Mouse (Mus musculus): ENCODE data around the gene Tspan9. TPM values are rescaled to one million over a fixed set of nuclear protein-coding genes. Genes with fewer than 3 reads are reported as not detected.
A peak's percentile ranks its signal among the peaks of the same experiment; 100 is the strongest.

Tspan9 gene
- polyA plus RNA-seq, 1 experiment from 2014 or later, result 177 TPM

DNA sequence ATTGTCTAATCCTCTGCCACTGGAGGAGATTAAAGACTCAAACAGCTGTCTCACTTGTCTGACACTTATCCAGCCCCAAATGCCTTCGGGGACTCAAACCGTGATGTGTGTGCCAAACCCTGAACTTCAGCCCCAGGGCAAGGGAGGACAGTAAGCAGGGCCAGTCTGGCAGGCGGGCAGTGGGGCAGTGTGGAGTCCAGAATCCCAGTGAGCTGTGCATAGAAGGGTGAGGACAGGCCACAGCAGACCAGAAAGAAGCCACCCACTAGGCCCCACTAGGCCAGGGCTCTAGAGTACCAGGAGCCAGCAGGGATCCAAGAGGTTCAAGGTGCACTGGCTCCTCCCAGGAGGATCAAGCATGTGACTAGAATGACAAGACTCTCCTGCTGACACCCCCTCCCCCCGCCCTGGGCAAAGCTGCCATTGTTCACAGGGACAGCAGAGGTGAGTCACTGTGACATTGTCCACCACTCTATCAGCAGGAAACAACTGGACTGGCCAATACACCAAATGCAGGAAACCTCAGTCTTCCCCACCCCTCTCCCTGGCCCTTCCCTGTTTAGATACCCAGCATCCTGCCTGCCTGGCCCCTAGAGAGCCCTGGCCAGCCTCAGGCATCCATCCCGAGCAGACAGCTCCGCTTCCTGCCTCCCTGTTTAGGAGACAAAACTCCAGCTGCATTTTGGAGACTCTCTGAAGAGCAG, 40.9 kb downstream of the Tspan9 start:
- no peak overlapping the region for H3K4me2 ChIP-seq (ENCODE audit: low read depth, low read length)
- no peaks in the 10 kb centered on the region for H3K9me3 ChIP-seq (replicated peaks; ENCODE audit: control insufficient read depth, low read length)
- H3K27me3 ChIP-seq (ENCODE audit: control insufficient read depth, insufficient read depth, low read length), result no peaks in the 10 kb centered on the region
- no peak overlapping the region for H3K4me3 ChIP-seq (replicated peaks; ENCODE audit: low read length)
- H3K4me1 ChIP-seq (ENCODE audit: control insufficient read depth, insufficient read depth, low read length), result peaks cover 42% of the 10 kb centered on the region
- H3K9ac ChIP-seq (ENCODE audit: low read length), result 0 out of 2 replicates have a peak overlapping the region, but pooled peaks have one; percentile 46
- H3K27ac ChIP-seq (ENCODE audit: low read length), result peak overlapping the region; percentile 60
- ATAC-seq (ENCODE audit: insufficient read depth, low FRiP score), result peak; percentile 33; the same call in 1 of the 2 replicates
- no peaks in the 10 kb centered on the region for H3K36me3 ChIP-seq (ENCODE audit: control insufficient read depth, insufficient read depth, low read length)
- 43% methylated on average over 6 of the region's 6 CpGs for WGBS

DNA sequence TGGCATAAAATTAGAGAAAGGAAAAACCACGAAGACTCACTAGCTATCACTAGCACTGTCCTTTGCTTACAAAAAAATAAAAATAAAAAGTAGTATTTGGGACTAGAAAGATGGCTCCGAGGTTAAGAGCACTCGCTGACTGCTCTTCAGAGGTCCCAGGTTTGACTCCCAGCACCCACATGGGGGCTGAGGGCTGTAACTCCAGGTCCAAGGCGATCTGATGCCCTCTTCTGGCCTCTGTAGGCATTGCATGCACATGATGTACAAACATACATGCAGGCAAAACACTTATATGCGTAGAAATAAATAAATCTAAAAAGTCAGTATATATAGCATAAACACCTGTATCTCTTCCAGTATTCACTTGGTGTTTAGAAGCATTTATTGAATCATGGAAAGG, 43.5 kb downstream of the Tspan9 start:
- H3K4me3 ChIP-seq (replicated peaks; ENCODE audit: low read length), result no peak overlapping the region
- H3K36me3 ChIP-seq (ENCODE audit: control insufficient read depth, insufficient read depth, low read length), result no peaks in the 10 kb centered on the region
- H3K27ac ChIP-seq (ENCODE audit: low read length), result peak overlapping the region; percentile 77
- H3K4me2 ChIP-seq (ENCODE audit: low read depth, low read length), result no peak overlapping the region
- ATAC-seq (ENCODE audit: insufficient read depth, low FRiP score), result no peak
- peaks cover 23% of the 10 kb centered on the region for H3K4me1 ChIP-seq (ENCODE audit: control insufficient read depth, insufficient read depth, low read length)
- no peak overlapping the region for H3K9ac ChIP-seq (ENCODE audit: low read length)
- H3K27me3 ChIP-seq (ENCODE audit: control insufficient read depth, insufficient read depth, low read length), result no peaks in the 10 kb centered on the region
- 74% methylated on average over 5 of the region's 5 CpGs for WGBS
- no peaks in the 10 kb centered on the region for H3K9me3 ChIP-seq (replicated peaks; ENCODE audit: control insufficient read depth, low read length)

- Histone ChIP-seq H3K9me3 (replicated peaks; ENCODE audit: control insufficient read depth, low read length) (no peaks in the 10 kb centered on the region), H3K27ac (ENCODE audit: low read length) (peak overlapping the region; percentile 77), H3K4me1 (ENCODE audit: control insufficient read depth, insufficient read depth, low read length) (peaks cover 17% of the 10 kb centered on the region)
These were observed 44.2 kb downstream of the Tspan9 start for GRCm38 (mm10) chr6:128099190-128099589.

GRCm38 (mm10) chr6:128096521-128096920, 46.9 kb downstream of the Tspan9 start:
- Histone ChIP-seq H3K9me3 (replicated peaks; ENCODE audit: control insufficient read depth, low read length) (no peaks in the 10 kb centered on the region), H3K36me3 (ENCODE audit: control insufficient read depth, insufficient read depth, low read length) (no peaks in the 10 kb centered on the region), H3K4me3 (replicated peaks; ENCODE audit: low read length) (no peak overlapping the region), H3K27ac (ENCODE audit: low read length) (no peak overlapping the region), H3K27me3 (ENCODE audit: control insufficient read depth, insufficient read depth, low read length) (no peaks in the 10 kb centered on the region), H3K4me1 (ENCODE audit: control insufficient read depth, insufficient read depth, low read length) (peaks cover 3% of the 10 kb centered on the region), H3K9ac (ENCODE audit: low read length) (no peak overlapping the region), H3K4me2 (ENCODE audit: low read depth, low read length) (no peak overlapping the region)
- 83% methylated on average over 7 of the region's 7 CpGs for WGBS
- ATAC-seq (ENCODE audit: insufficient read depth, low FRiP score), result no peak

More at GRCm38 (mm10) chr6:128099190-128099589, 44.2 kb downstream of the Tspan9 start:
- H3K27me3 ChIP-seq (ENCODE audit: control insufficient read depth, insufficient read depth, low read length), result no peaks in the 10 kb centered on the region
- H3K4me3 ChIP-seq (replicated peaks; ENCODE audit: low read length), result no peak overlapping the region
- no peaks in the 10 kb centered on the region for H3K36me3 ChIP-seq (ENCODE audit: control insufficient read depth, insufficient read depth, low read length)
- H3K4me2 ChIP-seq (ENCODE audit: low read depth, low read length), result no peak overlapping the region
- 38% methylated on average over 9 of the region's 9 CpGs for WGBS
- peak; percentile 54; the same call in 1 of the 2 replicates for ATAC-seq (ENCODE audit: insufficient read depth, low FRiP score)
- H3K9ac ChIP-seq (ENCODE audit: low read length), result 0 out of 2 replicates have a peak overlapping the region, but pooled peaks have one; percentile 3

DNA sequence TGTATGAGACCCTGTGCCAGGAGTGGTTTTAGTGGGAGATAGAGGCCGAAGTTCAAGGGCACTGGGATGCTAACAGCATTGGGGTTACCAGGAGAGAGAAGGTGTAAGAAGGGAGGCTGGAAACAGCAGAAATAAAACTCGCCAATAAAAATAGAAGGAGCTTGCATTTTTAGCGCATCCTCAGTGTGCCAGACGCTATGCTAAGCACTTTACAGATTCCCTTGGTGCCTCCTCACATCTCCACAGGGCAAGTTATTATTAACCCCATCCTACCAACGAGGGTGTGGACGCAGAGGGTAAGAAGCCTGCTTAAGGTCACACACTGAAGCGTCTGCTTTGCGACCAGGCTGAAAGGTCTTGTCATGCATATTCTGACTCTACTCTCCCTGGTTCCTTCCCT, 47.5 kb downstream of the Tspan9 start:
- Histone ChIP-seq H3K4me3 (replicated peaks; ENCODE audit: low read length) (no peak overlapping the region), H3K9ac (ENCODE audit: low read length) (no peak overlapping the region), H3K4me1 (ENCODE audit: control insufficient read depth, insufficient read depth, low read length) (peaks cover 8% of the 10 kb centered on the region), H3K27me3 (ENCODE audit: control insufficient read depth, insufficient read depth, low read length) (no peaks in the 10 kb centered on the region), H3K9me3 (replicated peaks; ENCODE audit: control insufficient read depth, low read length) (no peaks in the 10 kb centered on the region), H3K36me3 (ENCODE audit: control insufficient read depth, insufficient read depth, low read length) (no peaks in the 10 kb centered on the region), H3K27ac (ENCODE audit: low read length) (no peak overlapping the region), H3K4me2 (ENCODE audit: low read depth, low read length) (no peak overlapping the region)
- no peak for ATAC-seq (ENCODE audit: insufficient read depth, low FRiP score)
- 68% methylated on average over 8 of the region's 8 CpGs for WGBS

DNA sequence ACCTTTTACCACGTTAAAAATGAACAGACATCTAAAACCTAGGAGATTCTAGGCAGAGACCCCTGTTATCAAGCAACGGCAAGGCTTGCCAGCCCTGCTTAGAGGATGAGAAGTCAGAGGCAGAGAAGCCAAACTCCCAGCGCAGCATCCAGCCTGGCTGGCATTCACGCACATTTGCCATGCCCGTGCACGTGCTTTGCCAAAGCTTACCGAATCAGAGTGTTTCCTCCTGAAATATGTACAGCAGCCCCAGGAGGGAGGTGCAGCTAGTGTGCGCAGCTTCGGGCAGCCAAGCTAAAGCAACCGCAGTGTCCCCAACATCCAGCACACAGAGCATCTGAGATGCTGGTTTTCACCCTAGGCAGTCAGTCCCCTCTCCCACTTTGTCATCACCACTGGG, 48.3 kb downstream of the Tspan9 start:
- Histone ChIP-seq H3K9ac (ENCODE audit: low read length) (no peak overlapping the region), H3K27me3 (ENCODE audit: control insufficient read depth, insufficient read depth, low read length) (no peaks in the 10 kb centered on the region), H3K9me3 (replicated peaks; ENCODE audit: control insufficient read depth, low read length) (no peaks in the 10 kb centered on the region), H3K4me1 (ENCODE audit: control insufficient read depth, insufficient read depth, low read length) (peaks cover 14% of the 10 kb centered on the region), H3K36me3 (ENCODE audit: control insufficient read depth, insufficient read depth, low read length) (no peaks in the 10 kb centered on the region), H3K4me2 (ENCODE audit: low read depth, low read length) (no peak overlapping the region), H3K27ac (ENCODE audit: low read length) (no peak overlapping the region), H3K4me3 (replicated peaks; ENCODE audit: low read length) (no peak overlapping the region)
- 92% methylated on average over 10 of the region's 10 CpGs for WGBS
- no peak for ATAC-seq (ENCODE audit: insufficient read depth, low FRiP score)

GRCm38 (mm10) chr6:128093856-128094628, 49.4 kb downstream of the Tspan9 start:
- WGBS, result 79% methylated on average over 15 of the region's 15 CpGs
- Histone ChIP-seq H3K4me2 (ENCODE audit: low read depth, low read length) (no peak overlapping the region), H3K9ac (ENCODE audit: low read length) (no peak overlapping the region), H3K27me3 (ENCODE audit: control insufficient read depth, insufficient read depth, low read length) (no peaks in the 10 kb centered on the region), H3K4me1 (ENCODE audit: control insufficient read depth, insufficient read depth, low read length) (peaks cover 20% of the 10 kb centered on the region), H3K9me3 (replicated peaks; ENCODE audit: control insufficient read depth, low read length) (no peaks in the 10 kb centered on the region), H3K36me3 (ENCODE audit: control insufficient read depth, insufficient read depth, low read length) (no peaks in the 10 kb centered on the region), H3K4me3 (replicated peaks; ENCODE audit: low read length) (no peak overlapping the region), H3K27ac (ENCODE audit: low read length) (no peak overlapping the region)
- no peak for ATAC-seq (ENCODE audit: insufficient read depth, low FRiP score)

DNA sequence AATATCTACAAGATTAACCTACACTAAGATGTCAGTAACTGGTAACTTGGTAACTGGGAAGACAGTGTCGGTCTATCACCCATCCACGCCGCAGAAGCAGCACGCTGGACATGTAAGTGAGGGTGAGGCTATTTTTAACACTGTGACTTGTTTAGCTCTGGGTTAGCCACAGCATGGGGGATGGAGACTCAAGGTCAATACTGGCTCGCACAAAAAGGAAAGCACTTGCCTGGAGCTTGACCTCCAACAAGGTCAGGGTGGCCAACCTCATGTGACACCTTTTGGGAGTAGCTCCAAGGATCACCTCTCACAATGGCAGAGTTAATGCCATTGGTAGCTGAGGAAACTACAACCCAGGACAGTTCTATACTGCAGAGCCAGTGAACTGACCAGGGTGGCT, 50.8 kb downstream of the Tspan9 start:
- no peak overlapping the region for H3K4me3 ChIP-seq (replicated peaks; ENCODE audit: low read length)
- no peak for ATAC-seq (ENCODE audit: insufficient read depth, low FRiP score)
- H3K36me3 ChIP-seq (ENCODE audit: control insufficient read depth, insufficient read depth, low read length), result no peaks in the 10 kb centered on the region
- no peaks in the 10 kb centered on the region for H3K9me3 ChIP-seq (replicated peaks; ENCODE audit: control insufficient read depth, low read length)
- H3K27ac ChIP-seq (ENCODE audit: low read length), result no peak overlapping the region
- WGBS, result 81% methylated on average over 5 of the region's 5 CpGs
- no peaks in the 10 kb centered on the region for H3K27me3 ChIP-seq (ENCODE audit: control insufficient read depth, insufficient read depth, low read length)
- H3K4me2 ChIP-seq (ENCODE audit: low read depth, low read length), result no peak overlapping the region
- no peak overlapping the region for H3K9ac ChIP-seq (ENCODE audit: low read length)
- peaks cover 25% of the 10 kb centered on the region for H3K4me1 ChIP-seq (ENCODE audit: control insufficient read depth, insufficient read depth, low read length)

GRCm38 (mm10) chr6:128091833-128092166, 51.6 kb downstream of the Tspan9 start:
- WGBS, result 82% methylated on average over 4 of the region's 4 CpGs

More at GRCm38 (mm10) chr6:128091833-128092166, 51.6 kb downstream of the Tspan9 start:
- H3K9ac ChIP-seq (ENCODE audit: low read length), result no peak overlapping the region
- no peak overlapping the region for H3K4me3 ChIP-seq (replicated peaks; ENCODE audit: low read length)
- H3K4me1 ChIP-seq (ENCODE audit: control insufficient read depth, insufficient read depth, low read length), result peaks cover 25% of the 10 kb centered on the region
- no peak for ATAC-seq (ENCODE audit: insufficient read depth, low FRiP score)
- H3K27ac ChIP-seq (ENCODE audit: low read length), result no peak overlapping the region
- H3K4me2 ChIP-seq (ENCODE audit: low read depth, low read length), result no peak overlapping the region
- no peaks in the 10 kb centered on the region for H3K27me3 ChIP-seq (ENCODE audit: control insufficient read depth, insufficient read depth, low read length)
- H3K36me3 ChIP-seq (ENCODE audit: control insufficient read depth, insufficient read depth, low read length), result no peaks in the 10 kb centered on the region
- no peaks in the 10 kb centered on the region for H3K9me3 ChIP-seq (replicated peaks; ENCODE audit: control insufficient read depth, low read length)
